Mouse (Mus musculus): ENCODE results near the gene H3f3b. TPM values are rescaled to one million over a fixed set of nuclear protein-coding genes. Genes with fewer than 3 reads are reported as not detected.
A peak's percentile ranks its signal among the peaks of the same experiment; 100 is the strongest.

The H3f3b gene
- polyA plus RNA-seq, 1 experiment from 2014 or later, result 2,216 TPM

DNA sequence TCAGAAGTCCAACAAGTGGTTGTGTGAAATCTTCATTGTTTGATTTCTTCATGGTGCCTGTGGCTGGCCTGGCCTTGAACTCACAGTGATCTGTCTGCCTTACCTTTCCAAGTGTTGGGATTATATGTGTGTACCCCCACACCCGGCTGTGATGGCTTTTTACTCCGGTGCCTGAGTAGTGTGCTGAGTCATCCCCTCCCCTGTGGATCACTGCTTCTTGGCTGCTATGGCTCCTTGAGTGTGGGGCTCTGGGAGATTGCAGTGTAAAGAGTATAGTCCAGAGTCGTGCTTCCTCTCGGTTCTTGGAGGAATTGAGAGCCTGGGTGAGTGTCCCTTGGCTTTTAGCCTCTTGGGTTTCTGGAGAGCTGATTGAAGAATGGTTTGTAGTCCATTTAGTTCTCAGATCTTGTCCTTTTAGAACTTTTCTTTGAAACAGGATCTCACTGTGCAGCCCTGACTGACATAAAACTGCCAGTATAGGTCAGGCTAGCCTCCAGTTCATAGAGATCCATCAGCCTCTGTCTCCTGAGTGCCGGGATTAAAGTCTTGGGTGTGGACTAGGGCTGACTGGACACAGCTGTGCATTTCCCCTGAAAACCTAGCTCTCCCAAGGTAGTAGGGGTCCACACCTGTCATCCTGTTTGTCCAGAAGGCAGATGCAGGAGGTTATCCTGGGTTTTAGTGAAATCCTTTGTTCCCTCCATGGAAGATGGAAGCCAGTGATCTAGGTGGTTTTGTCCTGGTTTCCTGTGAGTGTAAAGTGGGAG, 14.8 kb upstream of the H3f3b start:
- Histone ChIP-seq H3K4me1 (no peaks in the 10 kb centered on the region), H3K27me3 (no peaks in the 10 kb centered on the region), H3K4me2 (replicated peaks) (no peak overlapping the region), H3K9ac (no peak overlapping the region), H3K36me3 (peaks cover 58% of the 10 kb centered on the region), H3K27ac (no peak overlapping the region), H3K9me3 (replicated peaks) (no peaks in the 10 kb centered on the region), H3K4me3 (no peak overlapping the region)
- WGBS, result 89% methylated on average over 5 of the region's 5 CpGs
- no peak for ATAC-seq (ENCODE audit: low FRiP score)

- no peaks in the 10 kb centered on the region for H3K9me3 ChIP-seq (replicated peaks)
- WGBS, result 98% methylated on average over 2 of the region's 2 CpGs
- no peak for ATAC-seq (ENCODE audit: low FRiP score)
These were observed 14.1 kb upstream of the H3f3b start for GRCm38 (mm10) chr11:116041833-116042232.

GRCm38 (mm10) chr11:116040593-116040992, 12.8 kb upstream of the H3f3b start:
- H3K36me3 ChIP-seq, result peaks cover 46% of the 10 kb centered on the region
- no peak overlapping the region for H3K27ac ChIP-seq
- H3K4me1 ChIP-seq, result no peaks in the 10 kb centered on the region
- ATAC-seq (ENCODE audit: low FRiP score), result no peak
- no peaks in the 10 kb centered on the region for H3K9me3 ChIP-seq (replicated peaks)
- no peak overlapping the region for H3K4me2 ChIP-seq (replicated peaks)
- H3K27me3 ChIP-seq, result no peaks in the 10 kb centered on the region
- 94% methylated on average over 6 of the region's 6 CpGs for WGBS
- no peak overlapping the region for H3K4me3 ChIP-seq
- no peak overlapping the region for H3K9ac ChIP-seq

More at GRCm38 (mm10) chr11:116041833-116042232, 14.1 kb upstream of the H3f3b start:
- no peak overlapping the region for H3K9ac ChIP-seq
- H3K27me3 ChIP-seq, result no peaks in the 10 kb centered on the region
- H3K4me1 ChIP-seq, result no peaks in the 10 kb centered on the region
- peaks cover 52% of the 10 kb centered on the region for H3K36me3 ChIP-seq
- H3K4me3 ChIP-seq, result no peak overlapping the region
- no peak overlapping the region for H3K4me2 ChIP-seq (replicated peaks)
- no peak overlapping the region for H3K27ac ChIP-seq

GRCm38 (mm10) chr11:116037826-116038225, 10.1 kb upstream of the H3f3b start:
- Histone ChIP-seq H3K4me3 (no peak overlapping the region), H3K27ac (no peak overlapping the region), H3K27me3 (no peaks in the 10 kb centered on the region), H3K36me3 (peaks cover 43% of the 10 kb centered on the region), H3K9ac (no peak overlapping the region), H3K9me3 (replicated peaks) (no peaks in the 10 kb centered on the region), H3K4me2 (replicated peaks) (no peak overlapping the region), H3K4me1 (peaks cover 4% of the 10 kb centered on the region)
- WGBS, result 95% methylated on average over 9 of the region's 9 CpGs
- no peak for ATAC-seq (ENCODE audit: low FRiP score)

GRCm38 (mm10) chr11:116036671-116037070, 8.9 kb upstream of the H3f3b start:
- ATAC-seq (ENCODE audit: low FRiP score), result no peak
- H3K9me3 ChIP-seq (replicated peaks), result no peaks in the 10 kb centered on the region
- no peak overlapping the region for H3K9ac ChIP-seq
- H3K4me3 ChIP-seq, result no peak overlapping the region
- H3K27me3 ChIP-seq, result no peaks in the 10 kb centered on the region
- 93% methylated on average over 3 of the region's 3 CpGs for WGBS
- no peak overlapping the region for H3K4me2 ChIP-seq (replicated peaks)
- peaks cover 12% of the 10 kb centered on the region for H3K4me1 ChIP-seq
- no peak overlapping the region for H3K27ac ChIP-seq
- H3K36me3 ChIP-seq, result peaks cover 36% of the 10 kb centered on the region

GRCm38 (mm10) chr11:116034584-116034983, 6.8 kb upstream of the H3f3b start:
- Histone ChIP-seq H3K9me3 (replicated peaks) (no peaks in the 10 kb centered on the region), H3K9ac (no peak overlapping the region), H3K27ac (no peak overlapping the region), H3K4me2 (replicated peaks) (no peak overlapping the region), H3K27me3 (no peaks in the 10 kb centered on the region), H3K36me3 (peaks cover 21% of the 10 kb centered on the region), H3K4me3 (no peak overlapping the region), H3K4me1 (peaks cover 22% of the 10 kb centered on the region)
- no peak for ATAC-seq (ENCODE audit: low FRiP score)
- WGBS, result 96% methylated on average over 6 of the region's 6 CpGs

DNA sequence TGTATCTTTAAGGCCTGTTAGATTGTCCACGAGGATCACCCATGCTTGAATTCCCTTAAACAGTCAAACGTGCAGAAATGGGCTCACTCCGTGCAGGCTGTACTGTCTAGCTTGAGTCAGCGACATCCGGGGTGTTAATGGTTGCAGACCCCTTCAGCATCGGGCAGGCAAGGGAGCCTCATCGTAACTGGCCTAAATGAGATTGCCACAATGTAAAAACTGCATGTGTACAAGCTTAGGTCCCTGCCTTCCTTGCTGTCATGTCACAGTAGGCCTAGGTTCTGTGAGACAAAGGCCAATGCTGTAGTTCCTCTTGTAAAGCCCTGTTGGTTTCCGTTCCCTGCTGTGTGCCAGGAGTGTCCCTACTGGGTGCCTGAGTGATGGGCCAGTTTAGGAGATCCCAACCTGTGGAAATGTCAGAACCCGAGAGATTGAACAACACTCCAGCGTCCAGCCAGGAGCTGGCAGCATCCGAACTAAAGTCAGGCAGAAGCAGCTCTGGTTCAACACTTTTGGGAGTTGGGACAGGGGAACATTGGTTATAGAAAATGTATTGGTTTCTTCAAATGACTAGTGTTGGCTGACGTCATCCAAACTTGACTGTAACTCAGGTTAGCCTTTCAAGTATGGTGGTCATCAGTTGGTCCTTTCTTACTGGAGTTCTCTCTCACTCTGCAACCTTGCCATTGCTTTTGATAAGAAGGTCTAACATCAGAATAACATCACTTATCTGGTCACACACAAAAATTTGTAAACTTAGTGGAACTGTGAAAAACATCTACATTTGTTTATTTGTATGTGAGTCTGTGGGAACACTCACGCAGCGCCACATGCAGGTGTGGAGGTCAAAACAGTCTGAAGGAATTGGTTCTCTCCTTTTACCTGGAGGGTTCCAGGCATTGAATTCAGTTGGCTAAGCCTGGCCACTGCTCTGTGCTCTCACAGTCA, 3.4 kb upstream of the H3f3b start:
- peak; percentile 33 for ATAC-seq (ENCODE audit: low FRiP score)
- 27% methylated on average over 14 of the region's 14 CpGs for WGBS
- Histone ChIP-seq H3K4me1 (peaks cover 22% of the 10 kb centered on the region), H3K9me3 (replicated peaks) (no peaks in the 10 kb centered on the region), H3K9ac (peak overlapping the region; percentile 90), H3K36me3 (peaks cover 7% of the 10 kb centered on the region; the same call in 1 of the 2 replicates), H3K27ac (peak overlapping the region; percentile 98), H3K27me3 (no peaks in the 10 kb centered on the region), H3K4me2 (replicated peaks) (peak overlapping the region; percentile 75), H3K4me3 (peak overlapping the region; percentile 67)

DNA sequence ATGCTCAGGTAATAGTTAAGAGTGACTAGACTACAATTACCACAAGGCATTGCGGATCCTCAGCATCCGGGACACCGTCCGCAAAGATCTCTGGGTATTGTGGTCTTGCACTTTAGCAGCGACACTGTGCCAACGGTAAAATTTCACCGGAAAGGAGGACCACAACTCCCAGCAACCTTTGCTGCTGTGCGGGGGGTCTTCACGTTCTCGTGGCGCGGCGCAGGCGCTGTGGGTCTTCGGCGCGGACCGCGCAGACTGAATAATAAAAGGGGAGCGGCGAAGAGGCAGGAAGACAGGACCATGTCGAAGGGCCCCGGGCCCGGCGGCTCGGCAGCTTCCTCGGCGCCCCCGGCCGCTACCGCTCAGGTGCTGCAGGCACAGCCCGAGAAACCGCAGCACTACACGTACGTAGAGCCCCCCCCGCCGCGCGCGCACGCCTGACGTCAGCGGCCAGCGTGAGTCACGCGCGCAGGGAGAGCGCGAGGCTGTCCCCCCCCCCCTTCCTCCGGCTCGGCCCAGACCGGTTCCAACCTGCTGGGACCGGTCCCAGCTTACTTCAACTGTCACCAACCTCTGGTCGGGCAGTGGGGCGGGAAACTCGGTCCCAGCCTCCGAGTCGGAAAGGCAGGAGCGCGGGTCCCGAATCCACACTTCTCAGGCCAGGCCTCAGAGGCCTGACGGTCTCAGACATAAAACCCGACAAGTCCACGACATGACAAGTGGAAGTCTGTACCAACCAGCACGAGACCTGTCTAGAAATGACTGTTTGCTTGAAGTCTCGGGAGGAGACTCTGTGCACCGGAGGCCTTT, 2.5 kb upstream of the H3f3b start, which contains the start of gene Unk:
Gene Unk (plus strand): TSS at position 235 of the 810 bp plus-strand sequence.
- under 1% methylated on average over 54 of the region's 67 CpGs for WGBS
- H3K4me1 ChIP-seq, result peaks cover 22% of the 10 kb centered on the region
- peaks cover 7% of the 10 kb centered on the region; the same call in 1 of the 2 replicates for H3K36me3 ChIP-seq

DNA sequence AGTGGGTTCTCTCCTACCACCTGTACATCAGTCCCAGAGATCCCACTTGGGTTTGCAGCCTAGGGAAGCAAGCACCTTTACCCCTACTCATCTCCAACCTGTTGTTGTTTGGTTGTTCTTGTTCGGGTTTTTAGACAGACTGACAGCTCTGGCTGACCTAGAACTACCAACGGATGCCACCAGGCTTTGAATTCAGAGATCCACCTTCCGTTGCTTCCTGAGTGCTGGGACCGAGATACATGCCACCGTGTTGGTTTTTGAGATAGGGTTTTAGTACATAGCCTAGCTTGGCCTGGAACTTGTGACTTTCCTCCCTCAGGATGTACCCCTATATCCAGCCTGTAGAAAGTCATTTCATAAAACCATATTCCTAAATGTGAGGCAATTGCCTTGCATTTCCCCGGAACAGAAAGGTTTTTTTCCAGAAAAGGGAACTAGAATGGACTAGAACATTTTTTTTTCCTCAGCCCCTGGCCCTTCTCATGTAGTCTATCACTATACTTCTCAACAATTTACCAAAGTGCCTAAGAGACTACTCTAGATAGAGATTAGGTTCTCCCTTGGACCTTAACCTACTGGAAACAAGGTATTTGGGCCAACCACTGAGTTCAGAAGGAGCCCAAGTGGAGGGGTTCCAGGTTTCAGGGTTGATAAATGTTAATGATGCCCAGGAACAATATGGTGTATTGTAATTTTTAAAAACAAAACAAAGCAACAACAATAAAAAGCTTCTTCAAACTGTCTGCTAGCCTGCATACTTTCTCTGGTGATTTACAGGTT, 1.5 kb upstream of the H3f3b start:
- Histone ChIP-seq H3K9me3 (replicated peaks) (no peaks in the 10 kb centered on the region), H3K4me3 (peak overlapping the region; percentile 67), H3K4me2 (replicated peaks) (peak overlapping the region; percentile 65), H3K27ac (peak overlapping the region; percentile 57), H3K4me1 (peaks cover 22% of the 10 kb centered on the region), H3K9ac (peak overlapping the region; percentile 49), H3K27me3 (no peaks in the 10 kb centered on the region), H3K36me3 (no peaks in the 10 kb centered on the region; the same call in 1 of the 2 replicates)
- ATAC-seq (ENCODE audit: low FRiP score), result no peak
- WGBS, result 82% methylated on average over 6 of the region's 6 CpGs

More for the DNA sequence above, 2.5 kb upstream of the H3f3b start, which contains the start of gene Unk:
- H3K27ac ChIP-seq, result peak within 1 kb of the TSS; percentile 98
- ATAC-seq (ENCODE audit: low FRiP score), result peak; percentile 96
- H3K4me3 ChIP-seq, result peak within 1 kb of the TSS; percentile 67
- no peaks in the 10 kb centered on the region for H3K27me3 ChIP-seq
- H3K9me3 ChIP-seq (replicated peaks), result no peaks in the 10 kb centered on the region
- H3K9ac ChIP-seq, result peak within 1 kb of the TSS; percentile 90
- peak within 1 kb of the TSS; percentile 75 for H3K4me2 ChIP-seq (replicated peaks)

DNA sequence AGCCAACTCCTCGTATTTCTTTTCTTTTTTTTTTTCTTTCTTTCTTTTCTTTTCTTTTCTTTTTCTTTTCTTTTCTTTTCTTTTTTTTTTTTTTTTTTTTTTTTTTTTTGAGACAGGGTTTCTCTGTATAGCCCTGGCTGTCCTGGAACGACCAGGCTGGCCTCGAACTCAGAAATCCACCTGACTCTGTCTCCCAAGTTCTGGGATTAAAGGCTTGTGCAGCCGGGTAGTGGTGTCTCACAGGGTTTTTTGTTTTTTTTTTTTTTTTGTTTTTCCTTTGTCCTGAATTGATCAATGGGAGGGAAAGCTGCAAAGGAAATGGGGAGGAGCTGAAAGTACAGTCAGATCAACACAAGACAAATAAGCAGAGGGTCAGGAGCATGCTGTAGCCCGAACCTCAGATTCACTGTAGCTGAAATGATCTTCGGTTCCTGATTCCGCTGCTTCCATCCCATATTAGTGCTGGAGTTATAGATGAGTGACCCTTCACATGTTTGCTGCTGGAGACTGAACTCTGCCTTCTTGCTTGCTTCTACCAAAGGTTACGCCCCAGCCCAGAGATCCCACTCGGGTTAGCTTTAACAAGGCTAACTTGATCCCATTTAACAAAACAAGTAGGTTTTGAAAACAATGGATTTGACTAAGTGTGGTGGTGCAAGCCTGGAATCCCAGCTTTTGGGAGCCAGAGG, 559 bp upstream of the H3f3b start:
- H3K9ac ChIP-seq, result no peak overlapping the region
- H3K27ac ChIP-seq, result no peak overlapping the region
- H3K4me1 ChIP-seq, result peaks cover 22% of the 10 kb centered on the region
- H3K4me3 ChIP-seq, result no peak overlapping the region
- H3K4me2 ChIP-seq (replicated peaks), result no peak overlapping the region
- H3K36me3 ChIP-seq, result no peaks in the 10 kb centered on the region
- ATAC-seq (ENCODE audit: low FRiP score), result no peak
- H3K27me3 ChIP-seq, result no peaks in the 10 kb centered on the region
- no peaks in the 10 kb centered on the region for H3K9me3 ChIP-seq (replicated peaks)
- 81% methylated on average over 9 of the region's 9 CpGs for WGBS

Data from hindbrain, embryonic 12.5 days (tissue).